Mouse (Mus musculus) liver, postnatal 0 days (tissue): Measurements from ENCODE around the gene Rab11a. TPM values are rescaled to one million over a fixed set of nuclear protein-coding genes. Genes with fewer than 3 reads are reported as not detected.

ENCODE experiments used
- ATAC-seq: fragments of 200-750 bp; cut with Nextera tagmentation; 2 replicates; pipeline ENCODE4 v1.8.0; 2017; ENCODE audit warnings: mild to moderate bottlenecking, moderate library complexity
- DNase-seq: peaks from one replicate; pipeline ENCODE4 v3.0.0-alpha.2; 2016
- H3K27ac ChIP-seq: fragments of 300-500 bp; sonication (generic); 2 replicates; pipeline ENCODE4 v1.5.1; 2014; ENCODE audit warnings: antibody characterized with exemption, moderate library complexity, mild to moderate bottlenecking, low read depth
- H3K27me3 ChIP-seq: fragments of 300-500 bp; sonication (generic); 2 replicates; pipeline ENCODE4 v1.6.1; 2014; ENCODE audit warnings: low read length, control low read depth, mixed read lengths; ENCODE audit not compliant: insufficient read depth
- H3K36me3 ChIP-seq: fragments of 300-500 bp; sonication (generic); replicated peaks from 2 replicates; pipeline ENCODE4 v1.6.1; 2014; ENCODE audit warnings: mild to moderate bottlenecking, control low read depth, low read length, moderate library complexity, mixed read lengths; ENCODE audit not compliant: insufficient read depth
- H3K4me1 ChIP-seq: fragments of 300-500 bp; sonication (generic); 2 replicates; pipeline ENCODE4 v1.6.1; 2014; ENCODE audit warnings: antibody characterized with exemption, mild to moderate bottlenecking, control low read depth; ENCODE audit not compliant: insufficient read depth
- H3K4me2 ChIP-seq: fragments of 300-500 bp; sonication (generic); 2 replicates; pipeline ENCODE4 v1.6.1; 2014; ENCODE audit warnings: low read depth, mild to moderate bottlenecking, low read length, moderate library complexity, mixed read lengths
- H3K4me3 ChIP-seq: fragments of 300-500 bp; sonication (generic); 2 replicates; pipeline ENCODE4 v1.5.1; 2014; ENCODE audit warnings: low read depth, low read length
- H3K9ac ChIP-seq: fragments of 300-500 bp; sonication (generic); replicated peaks from 2 replicates; pipeline ENCODE4 v1.6.1; 2014; ENCODE audit warnings: mild to moderate bottlenecking, moderate library complexity
- H3K9me3 ChIP-seq: fragments of 300-500 bp; sonication (generic); 2 replicates; pipeline ENCODE4 v1.6.1; 2016; ENCODE audit warnings: mild to moderate bottlenecking, control low read depth, low read length, mixed read lengths
- CTCF ChIP-seq: sonication (generic); IDR thresholded peaks from 2 replicates; pipeline ENCODE4 v1.5.1; 2016; ENCODE audit warnings: antibody characterized with exemption, low read depth
- EP300 ChIP-seq: IDR thresholded peaks from 2 replicates; pipeline ENCODE4 v1.6.1; 2016; ENCODE audit warnings: antibody characterized with exemption, low read depth, mild to moderate bottlenecking
- WGBS: fragments of 180-500 bp; shearing (Covaris S2); extraction: QIAGEN DNeasy Blood & Tissue Kit; methylation state at CpG from one replicate; pipeline ENCODE4 v1.1.7; 2014; ENCODE audit not compliant: insufficient replicate concordance; 5-methylcytosine and 5-hydroxymethylcytosine counted together
- polyA plus RNA-seq: library from polyadenylated mRNA; unstranded; fragments of >200 nt; fragmentation: Nextera tagmentation; extraction: Ambion mirVana; gene quantifications from 2 replicates; pipeline ENCODE4 v1.2.1, GENCODE M21; 2015

Rab11a gene
- polyA plus RNA-seq, 1 experiment from 2014 or later = 331 TPM

- Histone ChIP-seq H3K4me2 (no peak overlapping the region), H3K9ac (no peak overlapping the region), H3K9me3 (no peaks in the 10 kb centered on the region), H3K4me3 (no peak overlapping the region), H3K27me3 (no peaks in the 10 kb centered on the region), H3K36me3 (no peaks in the 10 kb centered on the region), H3K27ac (no peak overlapping the region), H3K4me1 (no peaks in the 10 kb centered on the region)
- DNase-seq (no peak), ATAC-seq (no peak)
- WGBS = 82% methylated on average over 14 of the region's 14 CpGs
- TF ChIP-seq CTCF (no peak), EP300 (no peak)
These were observed 20.5 kb upstream of the Rab11a start for GRCm38 (mm10) chr9:64758052-64758451.

GRCm38 (mm10) chr9:64752575-64752974 lies 15.0 kb upstream of the Rab11a start:
- Histone ChIP-seq H3K4me1 (no peaks in the 10 kb centered on the region), H3K27ac (no peak overlapping the region), H3K9ac (no peak overlapping the region), H3K9me3 (no peaks in the 10 kb centered on the region), H3K4me2 (no peak overlapping the region), H3K27me3 (no peaks in the 10 kb centered on the region), H3K36me3 (no peaks in the 10 kb centered on the region), H3K4me3 (no peak overlapping the region)
- ATAC-seq (no peak), DNase-seq (no peak)
- no peak for TF ChIP-seq EP300
- TF ChIP-seq CTCF = no peak
- 33% methylated on average over 5 of the region's 5 CpGs for WGBS

GRCm38 (mm10) chr9:64749314-64749713 lies 11.8 kb upstream of the Rab11a start:
- Histone ChIP-seq H3K4me2 (no peak overlapping the region), H3K9ac (no peak overlapping the region), H3K4me3 (no peak overlapping the region), H3K36me3 (no peaks in the 10 kb centered on the region), H3K27ac (no peak overlapping the region), H3K9me3 (no peaks in the 10 kb centered on the region), H3K27me3 (no peaks in the 10 kb centered on the region), H3K4me1 (no peaks in the 10 kb centered on the region)
- TF ChIP-seq CTCF = no peak
- TF ChIP-seq EP300 = no peak
- no peak for DNase-seq
- 51% methylated on average over 6 of the region's 6 CpGs for WGBS
- no peak for ATAC-seq

- H3K36me3 ChIP-seq = no peaks in the 10 kb centered on the region
- H3K4me3 ChIP-seq = no peak overlapping the region
- no peak for DNase-seq
- no peaks in the 10 kb centered on the region for H3K4me1 ChIP-seq
- no peaks in the 10 kb centered on the region for H3K27me3 ChIP-seq
- no peak overlapping the region for H3K27ac ChIP-seq
- WGBS = 85% methylated on average over 4 of the region's 4 CpGs
- no peak overlapping the region for H3K4me2 ChIP-seq
- no peaks in the 10 kb centered on the region for H3K9me3 ChIP-seq
- no peak overlapping the region for H3K9ac ChIP-seq
- ATAC-seq = no peak
- no peak for TF ChIP-seq EP300
- no peak for TF ChIP-seq CTCF
These were observed 10.2 kb upstream of the Rab11a start for GRCm38 (mm10) chr9:64747735-64748134.

GRCm38 (mm10) chr9:64742453-64742852 lies 4.9 kb upstream of the Rab11a start:
- no peak overlapping the region for H3K4me2 ChIP-seq
- DNase-seq (no peak), ATAC-seq (no peak)
- TF ChIP-seq EP300 (no peak), CTCF (no peak)
- H3K27me3 ChIP-seq = no peaks in the 10 kb centered on the region
- H3K27ac ChIP-seq = no peak overlapping the region
- H3K36me3 ChIP-seq = no peaks in the 10 kb centered on the region
- no peaks in the 10 kb centered on the region for H3K9me3 ChIP-seq
- H3K4me1 ChIP-seq = no peaks in the 10 kb centered on the region; the same call in 1 of the 2 replicates
- H3K4me3 ChIP-seq = no peak overlapping the region
- no peak overlapping the region for H3K9ac ChIP-seq
- 61% methylated on average over 1 of the region's 1 CpGs for WGBS

DNA sequence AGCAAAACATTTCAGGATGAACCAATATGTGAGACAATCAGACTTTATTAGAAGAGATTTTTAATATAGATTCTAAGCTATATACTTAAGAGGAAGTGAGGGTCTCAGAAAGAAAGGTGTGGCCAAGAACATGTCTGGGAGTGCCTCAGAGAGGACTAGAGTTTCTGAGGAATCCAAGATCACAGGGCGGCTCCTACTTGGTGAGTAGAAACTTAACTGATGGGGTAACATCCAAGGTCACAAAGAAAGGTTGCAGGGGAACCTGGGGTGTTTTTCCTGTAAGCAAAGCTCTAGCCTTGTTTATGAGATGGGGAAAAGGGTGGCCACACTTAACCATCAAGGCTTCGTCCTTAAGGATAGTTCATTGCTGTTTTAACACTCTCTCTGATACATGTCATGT lies 1.4 kb upstream of the Rab11a start:
- H3K4me3 ChIP-seq = no peak overlapping the region
- H3K36me3 ChIP-seq = no peaks in the 10 kb centered on the region
- no peaks in the 10 kb centered on the region for H3K9me3 ChIP-seq
- H3K4me1 ChIP-seq = peaks cover 2% of the 10 kb centered on the region; the same call in 1 of the 2 replicates
- ATAC-seq (no peak), DNase-seq (no peak)
- no peaks in the 10 kb centered on the region for H3K27me3 ChIP-seq
- H3K9ac ChIP-seq = no peak overlapping the region
- H3K4me2 ChIP-seq = no peak overlapping the region
- 72% methylated on average over 2 of the region's 2 CpGs for WGBS
- no peak overlapping the region for H3K27ac ChIP-seq
- TF ChIP-seq CTCF (no peak), EP300 (no peak)
